Mouse (Mus musculus) cerebellum, adult 18-20 months (tissue): Measurements from ENCODE around the gene Acad9.
"Not testable (repeated sequence)": the region's sequence is repeated elsewhere in the genome, so short reads cannot be mapped to it uniquely, and the experiment has no call there.

Source experiments
- DNase-seq, 2 experiments: peaks; one replicate each; pipeline ENCODE4 v3.0.0; 2021

Gene Acad9

GRCm38 (mm10) chr3:36116076-36116475 lies 50.3 kb downstream of the Acad9 start:
- DNase-seq, result no peak

GRCm38 (mm10) chr3:36119684-36120548 lies 54.1 kb downstream of the Acad9 start:
- DNase-seq, result no peak

GRCm38 (mm10) chr3:36126176-36126575 lies 60.4 kb downstream of the Acad9 start:
- not testable (repeated sequence) for DNase-seq

- DNase-seq, result no peak
These were observed 70.4 kb downstream of the Acad9 start for GRCm38 (mm10) chr3:36136152-36136551.

- no peak for DNase-seq
These were observed 71.8 kb downstream of the Acad9 start for GRCm38 (mm10) chr3:36137560-36137959.

- no peak for DNase-seq
These were observed 72.4 kb downstream of the Acad9 start for GRCm38 (mm10) chr3:36138171-36138660.

- no peak for DNase-seq
These were observed 73.2 kb downstream of the Acad9 start for GRCm38 (mm10) chr3:36138996-36139395.
